In genomic region chr2:32451870-32452372, GRCm38 (mm10) we compare ENCODE assay signal across 8 mouse cellular contexts. TPM values are rescaled to one million over a fixed set of nuclear protein-coding genes. Genes with fewer than 3 reads are reported as not detected.
A peak's percentile ranks its signal among the peaks of the same experiment; 100 is the strongest.
DNase-seq lines count a peak whose midpoint lies in the region; ATAC-seq lines count a peak whose summit lies in the region.

No protein-coding gene starts in this region.

- H3K4me1 ChIP-seq in hindbrain, embryonic 14.5 days (replicated peaks; ENCODE audit: control insufficient read depth, insufficient read depth, low read length): peaks cover 26% of the 10 kb centered on the region

- peak overlapping the region; percentile 84 for H3K4me3 ChIP-seq in hindbrain, embryonic 14.5 days (replicated peaks; ENCODE audit: low read length)

- peak overlapping the region; percentile 80 for H3K4me2 ChIP-seq in hindbrain, embryonic 14.5 days (replicated peaks)

- peak; percentile 100 for DNase-seq in R1 (ENCODE audit: low read depth, low spot score)
- DNase-seq in cerebellum, postnatal 25 days: peak; percentile 98
- DNase-seq in frontal cortex, postnatal 25 days (ENCODE audit: low spot score in 2 of 2): peak; percentile 95 to 98
- DNase-seq in hindbrain, embryonic 14.5 days (ENCODE audit: low spot score): peak; percentile 98
- DNase-seq in layer of hippocampus, postnatal 36 days: peak; percentile 99
- DNase-seq in lung, postnatal 36 days: peak; percentile 99
- DNase-seq in retina, postnatal 1 day: peak; percentile 100
- peak; percentile 97 to 98 for DNase-seq in urinary bladder, adult 18-20 months (ENCODE audit: low spot score in 2 of 2)

- H3K27ac ChIP-seq in hindbrain, embryonic 14.5 days: peak overlapping the region; percentile 91

- H3K9me3 ChIP-seq in hindbrain, embryonic 14.5 days (ENCODE audit: control insufficient read depth, low read length): no peaks in the 10 kb centered on the region

- WGBS in hindbrain, embryonic 14.5 days: under 1% methylated on average over 25 of the region's 25 CpGs

- peak; percentile 96 for ATAC-seq in hindbrain, embryonic 14.5 days (ENCODE audit: low FRiP score)

- peak overlapping the region; percentile 83 for H3K9ac ChIP-seq in hindbrain, embryonic 14.5 days

- H3K36me3 ChIP-seq in hindbrain, embryonic 14.5 days (replicated peaks; ENCODE audit: control insufficient read depth, insufficient read depth): peaks cover 8% of the 10 kb centered on the region; the same call in 1 of the 2 replicates

- no peaks in the 10 kb centered on the region for H3K27me3 ChIP-seq in hindbrain, embryonic 14.5 days (ENCODE audit: control insufficient read depth, insufficient read depth, low read length)

RNA-seq across cellular contexts. Expression of gene Slc25a25, which starts 0.7 kb away (rescaled TPM):
- polyA plus RNA-seq in hindbrain, embryonic 14.5 days (2014; fragmentation: Nextera tagmentation; extraction: Ambion mirVana): 39.2 and 42.9 TPM in 2 replicates
- 10 to 100 TPM; 58.1 to 60.0 TPM for total RNA-seq in layer of hippocampus, postnatal 36 days (2021)

RNA-seq across cellular contexts. Expression of gene Naif1, which starts 1.7 kb away (rescaled TPM):
- polyA plus RNA-seq in hindbrain, embryonic 14.5 days (2014; fragmentation: Nextera tagmentation; extraction: Ambion mirVana): 5.3 TPM in 2 replicates
- total RNA-seq in layer of hippocampus, postnatal 36 days (2021): 1 to 10 TPM; 4.2 to 4.4 TPM

RNA-seq across cellular contexts. Expression of gene Ptges2, which starts 56.2 kb away (rescaled TPM):
- polyA plus RNA-seq in hindbrain, embryonic 14.5 days (2014; fragmentation: Nextera tagmentation; extraction: Ambion mirVana): 58.1 and 58.9 TPM in 2 replicates
- total RNA-seq in layer of hippocampus, postnatal 36 days (2021): 10 to 100 TPM; 37.1 to 37.7 TPM

Comparison
In these comparisons a context has a peak if more than half of its experiments do, and no peak if none do; other contexts are left out.
1. Peak in every context shown above with its lines: DNase-seq, ATAC-seq, H3K4me3 ChIP-seq and H3K27ac ChIP-seq.